Mouse (Mus musculus) CD4-positive naive resting alpha-beta T cell, adult 57 days (primary cell): ENCODE results near the gene Zfp580. TPM values are rescaled to one million over a fixed set of nuclear protein-coding genes. Genes with fewer than 3 reads are reported as not detected.

Source experiments
- total RNA-seq: library from RNA; stranded (reverse); gene quantifications from one replicate; pipeline ENCODE4 v1.2.4, GENCODE M21; 2023

The Zfp580 gene
- total RNA-seq = 2.9 TPM

GRCm38 (mm10) chr7:5051193-5052192 lies at the start of gene Zfp580:
Gene Zfp580, plus strand, starts transcription at chr7:5051538.

GRCm38 (mm10) chr7:5014251-5015117 lies 36.9 kb upstream of the Zfp580 start, which contains the start of the genes Zfp524 and Fiz1:
Gene Zfp524, plus strand, starts transcription at chr7:5014415.
Gene Fiz1, minus strand, starts transcription at chr7:5014697.

GRCm38 (mm10) chr7:5015118-5016001 lies 36.0 kb upstream of the Zfp580 start, which contains the start of gene Gm44973:
Gene Gm44973, plus strand, starts transcription at chr7:5015496.

GRCm38 (mm10) chr7:5020000-5020681 lies 31.2 kb upstream of the Zfp580 start, which contains the start of the genes Zfp865 and Ccdc106:
Gene Zfp865, plus strand, starts transcription at chr7:5020376.
Gene Ccdc106, plus strand, starts transcription at chr7:5020553.

GRCm38 (mm10) chr7:5033818-5034217 lies 17.5 kb upstream of the Zfp580 start, which contains the start of gene 4632433K11Rik:
Gene 4632433K11Rik, plus strand, starts transcription at chr7:5034118.

GRCm38 (mm10) chr7:5038109-5038732 lies 13.1 kb upstream of the Zfp580 start, which contains the start of gene Zfp784:
Gene Zfp784, minus strand, starts transcription at chr7:5038446.

GRCm38 (mm10) chr7:5061774-5062359 lies 10.5 kb downstream of the Zfp580 start, which contains the start of gene U2af2:
Gene U2af2, plus strand, starts transcription at chr7:5062143.

GRCm38 (mm10) chr7:5080010-5080751 lies 28.8 kb downstream of the Zfp580 start, which contains the start of gene Epn1:
Gene Epn1, plus strand, starts transcription at chr7:5080235.

Other genes starting within 250 kb of the Zfp580 start
- gene Ube2s, start 238.9 kb upstream of the Zfp580 start, total RNA-seq = 163 TPM
- 2.3 TPM for gene Shisa7, start 206.8 kb upstream of the Zfp580 start, total RNA-seq
- 9.7 TPM for gene Isoc2b, start 181.3 kb upstream of the Zfp580 start, total RNA-seq
- gene Isoc2a, start 174.4 kb upstream of the Zfp580 start, total RNA-seq = 13.4 TPM
- gene Gm36210, start 145.0 kb upstream of the Zfp580 start, total RNA-seq = not detected
- 35.2 TPM for gene Zfp628, start 136.3 kb upstream of the Zfp580 start, total RNA-seq
- 13.9 TPM for gene Nat14, start 129.5 kb upstream of the Zfp580 start, total RNA-seq
- gene Ssc5d, start 125.8 kb upstream of the Zfp580 start, total RNA-seq = 0.47 TPM
- not detected for gene Sbk2, start 87.1 kb upstream of the Zfp580 start, total RNA-seq
- not detected for gene Sbk3, start 80.4 kb upstream of the Zfp580 start, total RNA-seq
- 34.3 TPM for gene Zfp579, start 55.4 kb upstream of the Zfp580 start, total RNA-seq
- gene Zfp524, start 37.1 kb upstream of the Zfp580 start, total RNA-seq = 14.7 TPM
- gene Fiz1, start 36.8 kb upstream of the Zfp580 start, total RNA-seq = 47.3 TPM
- gene Gm44973, start 36.0 kb upstream of the Zfp580 start, total RNA-seq = not detected
- gene Zfp865, start 31.2 kb upstream of the Zfp580 start, total RNA-seq = 57.5 TPM
- gene Ccdc106, start 31.0 kb upstream of the Zfp580 start, total RNA-seq = 0.44 TPM
- not detected for gene 4632433K11Rik, start 17.4 kb upstream of the Zfp580 start, total RNA-seq
- gene Zfp784, start 13.1 kb upstream of the Zfp580 start, total RNA-seq = 7.4 TPM
- gene U2af2, start 10.6 kb downstream of the Zfp580 start, total RNA-seq = 436 TPM
- 110 TPM for gene Epn1, start 28.7 kb downstream of the Zfp580 start, total RNA-seq
- not detected for gene Rfpl4, start 65.4 kb downstream of the Zfp580 start, total RNA-seq
- gene Rasl2-9, start 74.4 kb downstream of the Zfp580 start, total RNA-seq = not detected
- not detected for gene Vmn1r55, start 98.1 kb downstream of the Zfp580 start, total RNA-seq
- not detected for gene Vmn1r56, start 145.2 kb downstream of the Zfp580 start, total RNA-seq
- gene Vmn1r57, start 167.0 kb downstream of the Zfp580 start, total RNA-seq = not detected